Mouse (Mus musculus): ENCODE measurements around the gene Cog1. TPM values are rescaled to one million over a fixed set of nuclear protein-coding genes. Genes with fewer than 3 reads are reported as not detected.
A peak's percentile ranks its signal among the peaks of the same experiment; 100 is the strongest.

The Cog1 gene
- polyA plus RNA-seq, 1 experiment from 2014 or later = 42.1 TPM

- ATAC-seq (ENCODE audit: low FRiP score) = no peak
- Histone ChIP-seq H3K36me3 (peaks cover 34% of the 10 kb centered on the region), H3K9ac (no peak overlapping the region), H3K4me3 (no peak overlapping the region), H3K27ac (no peak overlapping the region), H3K4me1 (peaks cover 12% of the 10 kb centered on the region), H3K4me2 (replicated peaks) (no peak overlapping the region), H3K27me3 (no peaks in the 10 kb centered on the region), H3K9me3 (replicated peaks) (no peaks in the 10 kb centered on the region)
- 84% methylated on average over 2 of the region's 2 CpGs for WGBS
These were observed 27.9 kb downstream of the Cog1 start for GRCm38 (mm10) chr11:113676847-113677246.

GRCm38 (mm10) chr11:113677378-113677777 lies 28.4 kb downstream of the Cog1 start:
- no peak overlapping the region for H3K9ac ChIP-seq
- H3K4me2 ChIP-seq (replicated peaks) = no peak overlapping the region
- no peak overlapping the region for H3K27ac ChIP-seq
- H3K4me1 ChIP-seq = peaks cover 17% of the 10 kb centered on the region
- no peak for ATAC-seq (ENCODE audit: low FRiP score)
- WGBS = 95% methylated on average over 2 of the region's 2 CpGs
- H3K27me3 ChIP-seq = no peaks in the 10 kb centered on the region
- no peaks in the 10 kb centered on the region for H3K9me3 ChIP-seq (replicated peaks)
- H3K36me3 ChIP-seq = peaks cover 31% of the 10 kb centered on the region
- no peak overlapping the region for H3K4me3 ChIP-seq

- Histone ChIP-seq H3K4me3 (no peak overlapping the region), H3K27ac (no peak overlapping the region), H3K36me3 (peaks cover 22% of the 10 kb centered on the region), H3K9me3 (replicated peaks) (no peaks in the 10 kb centered on the region), H3K9ac (no peak overlapping the region), H3K4me1 (peaks cover 23% of the 10 kb centered on the region), H3K4me2 (replicated peaks) (no peak overlapping the region), H3K27me3 (no peaks in the 10 kb centered on the region)
- ATAC-seq (ENCODE audit: low FRiP score) = no peak
- WGBS = 88% methylated on average over 8 of the region's 8 CpGs
These were observed 29.4 kb downstream of the Cog1 start for GRCm38 (mm10) chr11:113678373-113678772.

- Histone ChIP-seq H3K27me3 (no peaks in the 10 kb centered on the region), H3K27ac (no peak overlapping the region), H3K4me1 (peaks cover 35% of the 10 kb centered on the region), H3K4me3 (no peak overlapping the region), H3K36me3 (peaks cover 11% of the 10 kb centered on the region), H3K9ac (no peak overlapping the region), H3K9me3 (replicated peaks) (no peaks in the 10 kb centered on the region), H3K4me2 (replicated peaks) (no peak overlapping the region)
- 95% methylated on average over 2 of the region's 2 CpGs for WGBS
- no peak for ATAC-seq (ENCODE audit: low FRiP score)
These were observed 32.0 kb downstream of the Cog1 start for GRCm38 (mm10) chr11:113680954-113681353.

DNA sequence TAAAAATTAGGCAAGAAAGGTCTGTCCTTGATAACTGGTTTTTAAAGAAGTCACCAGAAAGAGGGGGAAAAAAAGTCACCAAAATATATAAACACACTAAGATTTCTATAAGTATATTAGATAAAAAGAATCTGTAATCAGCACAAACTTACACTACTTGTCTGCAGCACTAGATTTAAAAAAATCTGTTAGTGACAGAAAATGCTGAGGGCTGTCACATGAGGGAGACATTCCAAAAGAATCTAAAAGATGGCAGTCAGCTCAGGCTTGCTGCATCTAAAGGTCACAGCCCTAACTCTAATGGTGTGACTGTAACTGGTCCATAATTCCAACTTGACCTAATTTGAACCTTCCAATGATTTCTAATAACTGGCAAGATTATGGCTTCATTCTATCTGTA lies 33.0 kb downstream of the Cog1 start:
- no peak overlapping the region for H3K4me3 ChIP-seq
- no peaks in the 10 kb centered on the region for H3K27me3 ChIP-seq
- peaks cover 44% of the 10 kb centered on the region for H3K4me1 ChIP-seq
- no peak overlapping the region for H3K27ac ChIP-seq
- H3K9ac ChIP-seq = no peak overlapping the region
- H3K9me3 ChIP-seq (replicated peaks) = no peaks in the 10 kb centered on the region
- ATAC-seq (ENCODE audit: low FRiP score) = no peak
- H3K4me2 ChIP-seq (replicated peaks) = peak overlapping the region; percentile 91
- peaks cover under 1% of the 10 kb centered on the region; the same call in 1 of the 2 replicates for H3K36me3 ChIP-seq

DNA sequence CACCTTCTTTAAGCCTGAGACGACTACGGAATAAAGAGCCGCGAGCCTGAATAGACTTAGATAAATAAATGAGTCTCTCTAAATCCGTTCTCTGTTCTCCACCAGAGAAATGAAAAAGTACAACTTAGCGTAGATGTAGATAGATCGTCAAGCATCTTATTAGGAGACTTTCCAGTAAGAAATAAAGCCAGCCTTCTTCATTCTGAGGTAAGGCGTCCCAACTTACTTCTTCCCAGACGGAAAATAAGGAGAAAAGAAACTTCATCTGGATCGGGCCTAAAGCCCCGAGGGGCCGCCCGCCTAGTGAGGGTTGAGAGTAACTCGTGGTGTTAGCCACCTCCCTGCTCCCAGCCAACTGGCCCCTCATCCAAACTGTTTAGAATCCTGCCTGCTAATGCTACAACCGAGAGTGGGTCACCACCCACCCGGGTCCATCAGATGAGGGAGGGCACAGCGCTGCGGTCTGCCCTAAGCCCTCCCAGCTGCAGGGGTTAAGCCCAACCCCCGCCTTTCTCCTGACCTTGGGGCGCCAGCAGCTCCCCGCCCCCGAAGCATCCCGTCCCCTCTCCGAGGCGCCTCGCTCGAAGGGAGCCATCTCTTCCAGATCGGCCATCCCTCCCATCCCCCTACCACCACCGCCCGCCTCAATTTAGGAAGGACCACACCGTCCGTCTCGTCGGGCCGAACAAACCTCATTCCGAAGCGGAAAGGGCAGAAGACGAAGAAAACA lies 34.1 kb downstream of the Cog1 start:
- peaks cover 4% of the 10 kb centered on the region for H3K36me3 ChIP-seq
- H3K9ac ChIP-seq = peak overlapping the region; percentile 87
- ATAC-seq (ENCODE audit: low FRiP score) = peak; percentile 57
- H3K4me2 ChIP-seq (replicated peaks) = peak overlapping the region; percentile 91
- peak overlapping the region; percentile 98 for H3K4me3 ChIP-seq
- H3K4me1 ChIP-seq = peaks cover 46% of the 10 kb centered on the region
- H3K27me3 ChIP-seq = no peaks in the 10 kb centered on the region
- 4% methylated on average over 38 of the region's 38 CpGs for WGBS
- no peaks in the 10 kb centered on the region for H3K9me3 ChIP-seq (replicated peaks)
- peak overlapping the region; percentile 97 for H3K27ac ChIP-seq

DNA sequence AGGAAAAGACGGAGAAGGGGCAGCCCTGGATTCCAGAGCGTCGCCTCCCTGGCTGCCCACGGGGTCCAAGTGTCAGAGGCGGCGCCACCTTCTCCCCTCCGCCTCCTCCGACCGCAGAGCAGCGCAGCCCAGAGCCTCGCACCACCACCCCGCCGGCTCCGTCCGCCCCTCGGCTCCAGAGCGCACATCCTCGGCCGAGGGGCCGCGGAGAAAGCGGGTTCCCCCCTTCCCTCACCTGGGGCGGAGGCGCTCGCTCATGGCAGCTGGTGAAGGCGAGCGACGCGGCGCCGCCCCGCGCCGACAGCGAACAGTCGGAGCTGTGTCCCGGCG lies 34.6 kb downstream of the Cog1 start:
- H3K9ac ChIP-seq = peak overlapping the region; percentile 87
- peak overlapping the region; percentile 97 for H3K27ac ChIP-seq
- H3K4me3 ChIP-seq = peak overlapping the region; percentile 98
- H3K4me1 ChIP-seq = peaks cover 43% of the 10 kb centered on the region
- no peaks in the 10 kb centered on the region for H3K9me3 ChIP-seq (replicated peaks)
- ATAC-seq (ENCODE audit: low FRiP score) = peak; percentile 73
- H3K4me2 ChIP-seq (replicated peaks) = peak overlapping the region; percentile 91
- 0% methylated on average over 30 of the region's 38 CpGs for WGBS
- no peaks in the 10 kb centered on the region for H3K27me3 ChIP-seq
- peaks cover 10% of the 10 kb centered on the region for H3K36me3 ChIP-seq

DNA sequence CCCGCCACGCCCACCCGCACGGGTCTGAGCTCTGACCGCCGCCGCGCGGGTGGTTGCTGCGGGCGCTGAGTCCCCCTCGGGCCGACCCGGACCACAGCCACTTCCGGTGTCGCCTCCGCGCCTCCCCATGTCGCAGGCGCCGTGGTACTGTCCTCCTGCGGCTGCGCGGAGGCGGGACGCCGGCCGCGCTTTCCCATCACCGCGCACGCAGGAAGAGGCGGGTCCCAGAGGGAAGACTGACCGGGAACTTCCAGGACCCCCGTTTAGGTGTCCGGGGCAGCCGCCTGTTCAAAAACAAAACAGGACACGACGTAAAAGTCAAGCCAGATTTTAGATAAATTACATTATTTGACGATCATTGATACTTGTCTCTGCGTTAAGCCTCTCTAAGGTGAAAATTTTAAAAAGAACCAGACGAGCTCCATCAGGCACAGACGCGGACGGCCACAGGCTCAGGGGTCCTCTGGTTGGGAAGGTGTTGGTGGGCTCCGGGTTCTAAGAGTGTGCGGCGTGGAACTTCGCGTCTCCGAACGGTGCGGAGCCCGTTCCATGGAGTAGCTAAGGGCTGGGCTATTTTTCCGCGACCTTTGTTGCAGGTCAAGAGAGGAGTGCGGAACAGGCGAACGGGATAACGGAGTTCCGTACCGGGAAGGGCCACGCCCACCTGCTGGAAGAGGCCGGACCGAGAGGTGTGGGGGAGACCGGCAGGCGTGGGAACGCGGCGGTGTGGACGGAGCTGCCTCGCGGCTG lies 35.2 kb downstream of the Cog1 start, which contains the start of the genes Fam104a and D11Wsu47e:
Fam104a (minus strand) TSS at position 199 of the 750 bp plus-strand sequence.
D11Wsu47e (plus strand) TSS at position 456 of the 750 bp plus-strand sequence.
- WGBS = under 1% methylated on average over 73 of the region's 73 CpGs
- peaks cover 43% of the 10 kb centered on the region for H3K4me1 ChIP-seq
- H3K27ac ChIP-seq = peak within 1 kb of the TSS; percentile 97

DNA sequence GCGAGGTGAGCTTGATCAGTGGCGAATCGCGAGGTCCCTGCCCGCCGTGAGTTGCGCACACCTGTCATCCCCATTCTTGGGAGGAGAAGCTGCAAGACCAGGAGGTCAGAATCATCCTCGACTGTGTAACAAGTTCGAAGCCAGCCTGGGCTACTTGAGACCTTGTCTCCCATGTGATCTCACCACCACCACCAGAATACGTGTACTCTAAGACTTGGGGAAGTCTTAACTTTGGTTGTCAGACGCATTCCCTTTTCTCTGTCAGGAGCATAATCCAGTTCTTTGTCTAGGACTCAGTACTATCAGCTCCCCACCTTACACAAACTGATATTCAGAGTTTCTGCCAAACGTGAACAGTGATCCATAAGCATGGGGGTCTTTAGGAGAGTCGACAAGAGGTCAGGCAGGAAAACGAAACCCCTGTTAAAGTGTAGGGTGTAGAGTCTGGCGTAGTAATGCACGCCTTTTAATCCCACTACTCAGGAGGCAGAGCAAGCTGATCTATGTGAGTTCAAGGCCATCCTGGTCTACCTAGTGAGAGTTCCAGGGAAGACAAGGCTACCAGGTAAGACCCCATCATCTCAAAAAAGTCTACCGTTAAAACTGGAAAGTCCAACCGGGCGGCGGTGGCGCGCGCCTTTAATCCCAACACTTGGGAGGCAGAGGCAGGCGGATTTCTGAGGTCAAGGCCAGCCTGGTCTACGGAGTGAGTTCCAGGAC lies 35.9 kb downstream of the Cog1 start:
- 0 out of 2 replicates have a peak overlapping the region, but pooled peaks have one; percentile 97 for H3K27ac ChIP-seq
- peaks cover 43% of the 10 kb centered on the region for H3K4me1 ChIP-seq
- no peaks in the 10 kb centered on the region for H3K27me3 ChIP-seq
- WGBS = 44% methylated on average over 25 of the region's 25 CpGs
- H3K4me3 ChIP-seq = peak overlapping the region; percentile 98
- no peak for ATAC-seq (ENCODE audit: low FRiP score)
- H3K4me2 ChIP-seq (replicated peaks) = peak overlapping the region; percentile 91
- H3K9ac ChIP-seq = peak overlapping the region; percentile 87
- no peaks in the 10 kb centered on the region for H3K9me3 ChIP-seq (replicated peaks)
- H3K36me3 ChIP-seq = peaks cover 22% of the 10 kb centered on the region

More for the DNA sequence above, 35.2 kb downstream of the Cog1 start, which contains the start of the genes Fam104a and D11Wsu47e:
- H3K9ac ChIP-seq = peak within 1 kb of the TSS; percentile 87
- H3K4me3 ChIP-seq = peak within 1 kb of the TSS; percentile 98
- H3K4me2 ChIP-seq (replicated peaks) = peak within 1 kb of the TSS; percentile 91
- no peaks in the 10 kb centered on the region for H3K9me3 ChIP-seq (replicated peaks)
- H3K27me3 ChIP-seq = no peaks in the 10 kb centered on the region
- H3K36me3 ChIP-seq = peaks cover 15% of the 10 kb centered on the region
- ATAC-seq (ENCODE audit: low FRiP score) = peak; percentile 94

DNA sequence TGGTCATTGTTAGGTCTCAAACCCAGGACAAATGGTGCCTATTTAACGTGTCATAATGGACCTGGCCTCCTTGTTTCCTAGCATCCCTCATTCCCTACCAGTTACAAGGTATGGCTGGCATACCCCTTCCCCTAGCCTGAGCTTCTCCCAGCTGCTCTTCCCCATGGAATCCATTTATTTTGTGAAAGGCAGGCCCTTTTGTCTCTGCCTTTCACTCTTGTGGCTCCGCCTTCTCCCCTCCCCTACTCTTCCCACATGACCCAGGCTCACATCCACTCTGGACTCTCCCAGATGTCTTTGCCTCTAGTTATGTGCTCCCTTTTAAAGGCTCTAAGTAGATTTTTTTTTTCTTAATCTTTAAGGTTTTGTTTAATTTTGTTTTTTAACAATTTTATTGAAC lies 38.1 kb downstream of the Cog1 start:
- Histone ChIP-seq H3K9ac (no peak overlapping the region), H3K27me3 (no peaks in the 10 kb centered on the region), H3K9me3 (replicated peaks) (no peaks in the 10 kb centered on the region), H3K4me3 (no peak overlapping the region), H3K4me1 (peaks cover 32% of the 10 kb centered on the region), H3K27ac (peak overlapping the region; percentile 64; the same call in 1 of the 2 replicates), H3K4me2 (replicated peaks) (no peak overlapping the region), H3K36me3 (peaks cover 33% of the 10 kb centered on the region)
- WGBS = 33% methylated on average over 2 of the region's 2 CpGs
- 0 out of 2 replicates have a peak, but pooled peaks have one; percentile 18 for ATAC-seq (ENCODE audit: low FRiP score)

- no peak overlapping the region for H3K9ac ChIP-seq
- WGBS = 92% methylated on average over 12 of the region's 12 CpGs
- H3K4me2 ChIP-seq (replicated peaks) = no peak overlapping the region
- H3K4me3 ChIP-seq = no peak overlapping the region
- no peaks in the 10 kb centered on the region for H3K27me3 ChIP-seq
- ATAC-seq (ENCODE audit: low FRiP score) = no peak
- H3K36me3 ChIP-seq = peaks cover 65% of the 10 kb centered on the region
- H3K9me3 ChIP-seq (replicated peaks) = no peaks in the 10 kb centered on the region
- no peak overlapping the region for H3K27ac ChIP-seq
- peaks cover 14% of the 10 kb centered on the region for H3K4me1 ChIP-seq
These were observed 41.5 kb downstream of the Cog1 start for GRCm38 (mm10) chr11:113690506-113690905.

GRCm38 (mm10) chr11:113691318-113691717 lies 42.3 kb downstream of the Cog1 start:
- H3K4me1 ChIP-seq = peaks cover 9% of the 10 kb centered on the region
- ATAC-seq (ENCODE audit: low FRiP score) = no peak
- H3K9me3 ChIP-seq (replicated peaks) = no peaks in the 10 kb centered on the region
- H3K4me3 ChIP-seq = no peak overlapping the region
- no peaks in the 10 kb centered on the region for H3K27me3 ChIP-seq
- 94% methylated on average over 5 of the region's 5 CpGs for WGBS
- H3K9ac ChIP-seq = no peak overlapping the region
- peaks cover 72% of the 10 kb centered on the region for H3K36me3 ChIP-seq
- H3K4me2 ChIP-seq (replicated peaks) = no peak overlapping the region
- H3K27ac ChIP-seq = no peak overlapping the region

Data from hindbrain, embryonic 12.5 days (tissue).